Mouse (Mus musculus): ENCODE data around the gene Pcyt1b. TPM values are rescaled to one million over a fixed set of nuclear protein-coding genes. Genes with fewer than 3 reads are reported as not detected.

Pcyt1b gene
- 3.1 and 4.1 TPM in 2 replicates for polyA plus RNA-seq (2016; fragmentation: Nextera tagmentation; extraction: Ambion mirVana)

GRCm38 (mm10) chrX:93654218-93655002, at the start of gene Pcyt1b:
TSS of gene Pcyt1b (plus strand) at chrX:93654863.
- Histone ChIP-seq H3K4me3 (no peak within 1 kb of the TSS), H3K36me3 (replicated peaks) (no peaks in the 10 kb centered on the region), H3K9me3 (no peaks in the 10 kb centered on the region), H3K27ac (peak within 1 kb of the TSS; percentile 44; the same call in 1 of the 2 replicates), H3K4me1 (peaks cover 13% of the 10 kb centered on the region), H3K27me3 (ENCODE audit: poor library complexity, severe bottlenecking) (no peaks in the 10 kb centered on the region)
- 15% methylated on average over 3 of the region's 3 CpGs for WGBS
- DNase-seq (ENCODE audit: extremely low spot score, low spot score) = no peak

DNA sequence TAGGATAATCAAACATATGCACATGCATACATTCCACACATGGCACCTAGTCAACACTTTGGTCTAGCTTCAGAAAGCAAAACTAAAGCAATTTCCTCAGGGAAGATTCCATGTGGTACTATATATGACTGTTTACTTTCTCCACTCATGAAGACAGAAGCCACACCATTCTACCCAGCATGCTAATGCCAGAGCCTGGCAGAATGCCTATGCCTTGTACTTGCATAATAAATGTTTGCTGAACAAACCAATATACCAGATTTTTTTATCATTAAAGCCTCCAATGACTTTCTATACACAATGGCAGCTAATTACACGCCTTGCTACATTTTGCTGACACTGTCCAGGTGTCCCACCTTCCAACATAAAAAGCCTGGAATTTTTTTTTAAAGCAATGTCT, 24.4 kb upstream of the Pcyt1b start:
- H3K9me3 ChIP-seq = no peaks in the 10 kb centered on the region
- H3K27me3 ChIP-seq (ENCODE audit: poor library complexity, severe bottlenecking) = peaks cover 5% of the 10 kb centered on the region; the same call in 1 of the 2 replicates
- H3K4me3 ChIP-seq = peak overlapping the region; percentile 61
- no peak for DNase-seq (ENCODE audit: extremely low spot score, low spot score)
- no peak overlapping the region for H3K27ac ChIP-seq
- peaks cover 15% of the 10 kb centered on the region for H3K36me3 ChIP-seq (replicated peaks)
- WGBS = 74% methylated on average over 1 of the region's 1 CpGs
- peaks cover 11% of the 10 kb centered on the region; the same call in 1 of the 2 replicates for H3K4me1 ChIP-seq

DNA sequence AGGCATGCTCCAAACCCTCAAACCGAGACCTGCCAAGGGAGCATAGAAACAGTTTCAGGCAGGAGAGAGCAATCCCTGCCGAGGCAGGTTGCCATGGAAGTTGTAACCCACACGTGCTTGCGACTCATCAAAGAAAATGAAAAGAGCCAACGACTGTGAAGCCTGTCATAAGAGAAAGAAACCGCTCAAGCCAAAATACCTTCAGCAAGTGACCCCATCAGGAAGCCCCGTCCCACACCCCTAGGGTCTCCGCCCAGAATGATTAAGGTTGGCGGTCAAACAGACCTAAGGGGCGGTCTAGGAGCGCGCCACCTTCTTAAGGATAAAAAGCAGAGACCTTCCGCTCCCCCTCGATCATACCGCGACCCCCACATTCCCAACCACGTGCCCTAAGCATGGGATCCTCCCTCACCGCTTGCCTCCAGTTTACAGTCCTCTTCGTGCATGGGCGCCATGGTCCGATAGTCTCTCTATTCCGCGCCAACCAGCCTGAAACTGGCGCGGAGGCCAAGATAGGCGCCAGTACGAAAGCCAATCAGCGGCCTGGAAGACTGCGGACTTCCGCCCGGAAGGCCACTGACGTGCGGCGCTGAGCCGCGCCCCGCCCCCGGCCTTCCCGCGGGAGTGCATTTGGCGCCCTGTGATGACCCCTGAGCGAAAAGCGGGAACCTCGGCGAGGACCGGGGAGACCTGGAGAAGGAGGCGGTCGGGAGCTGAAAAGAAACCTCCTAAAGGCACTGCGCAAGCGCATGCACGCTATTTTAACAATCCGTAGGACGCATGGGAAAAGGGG, 22.8 kb upstream of the Pcyt1b start, which contains the start of gene Pola1:
TSS of gene Pola1 (minus strand) at position 499 of the 793 bp plus-strand sequence.
- WGBS = 15% methylated on average over 53 of the region's 53 CpGs
- Histone ChIP-seq H3K27ac (peak within 1 kb of the TSS; percentile 88), H3K36me3 (replicated peaks) (no peaks in the 10 kb centered on the region), H3K9me3 (no peaks in the 10 kb centered on the region), H3K4me3 (peak within 1 kb of the TSS; percentile 61), H3K4me1 (peaks cover 11% of the 10 kb centered on the region; the same call in 1 of the 2 replicates), H3K27me3 (ENCODE audit: poor library complexity, severe bottlenecking) (peaks cover 5% of the 10 kb centered on the region; the same call in 1 of the 2 replicates)
- DNase-seq (ENCODE audit: extremely low spot score, low spot score) = peak; percentile 84

DNA sequence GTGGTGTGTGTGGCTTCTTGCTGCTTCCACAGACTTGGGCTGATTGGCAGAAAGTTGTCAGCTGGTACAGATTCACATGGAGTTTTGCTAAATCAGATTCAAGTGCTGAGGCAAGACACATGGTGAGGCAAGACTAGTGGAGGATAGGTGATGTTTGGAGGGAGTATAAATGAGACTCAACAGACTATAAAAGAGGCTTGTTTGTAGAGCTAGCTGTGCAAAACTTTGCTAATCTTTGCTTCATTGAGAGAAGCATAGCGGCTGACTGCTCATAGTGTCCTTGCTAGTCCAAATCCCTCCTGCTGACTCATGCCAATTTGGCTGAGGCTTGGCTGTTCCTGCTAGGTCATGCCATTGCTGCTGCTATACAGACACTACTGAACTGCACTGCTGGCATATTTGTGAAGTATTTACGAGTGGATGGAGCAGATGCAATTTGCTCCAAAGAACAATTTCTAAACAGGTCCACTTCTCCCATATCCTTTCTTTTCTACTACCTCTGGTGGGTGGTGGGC, 19.7 kb upstream of the Pcyt1b start:
- whole genome bisulfite sequencing = 84% methylated on average over 2 of the region's 2 CpGs
- no peak for DNase-seq (ENCODE audit: extremely low spot score, low spot score)
- peaks cover 7% of the 10 kb centered on the region; the same call in 1 of the 2 replicates for H3K4me1 ChIP-seq
- no peaks in the 10 kb centered on the region for H3K36me3 ChIP-seq (replicated peaks)
- H3K27me3 ChIP-seq (ENCODE audit: poor library complexity, severe bottlenecking) = peaks cover 12% of the 10 kb centered on the region
- no peak overlapping the region for H3K27ac ChIP-seq
- no peak overlapping the region for H3K4me3 ChIP-seq
- H3K9me3 ChIP-seq = no peaks in the 10 kb centered on the region

GRCm38 (mm10) chrX:93643600-93643999, 11.1 kb upstream of the Pcyt1b start:
- 91% methylated on average over 3 of the region's 3 CpGs for WGBS
- H3K27me3 ChIP-seq (ENCODE audit: poor library complexity, severe bottlenecking) = 0 out of 2 replicates have a peak, but pooled peaks cover under 1% of the 10 kb centered on the region
- H3K4me1 ChIP-seq = no peaks in the 10 kb centered on the region
- H3K27ac ChIP-seq = no peak overlapping the region
- DNase-seq (ENCODE audit: extremely low spot score, low spot score) = no peak
- H3K4me3 ChIP-seq = no peak overlapping the region
- H3K36me3 ChIP-seq (replicated peaks) = no peaks in the 10 kb centered on the region
- H3K9me3 ChIP-seq = no peaks in the 10 kb centered on the region

DNA sequence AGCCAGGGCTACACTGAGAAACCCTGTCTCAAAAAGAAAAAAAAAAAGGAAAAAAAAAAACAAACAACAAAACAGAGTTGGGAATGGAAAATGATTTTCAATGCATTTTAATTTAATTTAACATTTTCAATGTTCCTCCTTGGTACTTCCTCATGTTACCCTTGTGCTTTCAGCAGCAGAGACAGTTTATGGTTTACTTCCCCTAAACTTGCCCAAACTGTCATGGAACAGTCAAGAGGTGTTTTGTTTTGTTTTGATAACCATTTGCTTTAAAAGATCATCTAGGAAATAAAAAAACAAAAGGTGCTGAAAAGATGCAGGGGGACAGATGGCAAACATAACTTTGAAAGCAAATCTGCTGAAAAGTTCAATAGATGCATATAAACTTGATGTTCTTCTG, 10.6 kb upstream of the Pcyt1b start:
- H3K9me3 ChIP-seq = no peaks in the 10 kb centered on the region
- H3K27ac ChIP-seq = no peak overlapping the region
- no peaks in the 10 kb centered on the region for H3K27me3 ChIP-seq (ENCODE audit: poor library complexity, severe bottlenecking)
- no peak for DNase-seq (ENCODE audit: extremely low spot score, low spot score)
- H3K4me3 ChIP-seq = no peak overlapping the region
- no peaks in the 10 kb centered on the region for H3K36me3 ChIP-seq (replicated peaks)
- H3K4me1 ChIP-seq = no peaks in the 10 kb centered on the region

DNA sequence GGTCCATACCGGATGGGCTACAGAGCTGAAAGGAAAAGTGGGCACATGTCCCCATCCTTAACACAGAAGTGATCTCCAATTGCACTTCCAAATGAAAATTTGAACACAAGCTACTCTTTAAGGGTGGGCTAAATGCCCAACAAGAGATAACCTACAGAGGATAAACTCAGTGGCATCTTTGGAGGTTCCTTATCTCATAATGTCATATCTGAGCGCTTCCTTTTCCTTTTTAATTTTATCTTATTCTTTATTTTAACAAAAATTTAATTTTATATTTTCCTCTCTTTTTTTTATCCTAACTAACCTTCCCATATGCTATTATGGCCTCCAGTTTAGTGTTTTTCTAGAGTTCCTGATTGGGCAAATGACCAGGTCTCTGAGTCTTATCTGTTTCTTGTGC, 3.9 kb upstream of the Pcyt1b start:
- H3K36me3 ChIP-seq (replicated peaks) = no peaks in the 10 kb centered on the region
- 89% methylated on average over 2 of the region's 2 CpGs for WGBS
- peaks cover 13% of the 10 kb centered on the region for H3K4me1 ChIP-seq
- no peaks in the 10 kb centered on the region for H3K9me3 ChIP-seq
- DNase-seq (ENCODE audit: extremely low spot score, low spot score) = no peak
- no peaks in the 10 kb centered on the region for H3K27me3 ChIP-seq (ENCODE audit: poor library complexity, severe bottlenecking)
- H3K4me3 ChIP-seq = no peak overlapping the region
- H3K27ac ChIP-seq = no peak overlapping the region

DNA sequence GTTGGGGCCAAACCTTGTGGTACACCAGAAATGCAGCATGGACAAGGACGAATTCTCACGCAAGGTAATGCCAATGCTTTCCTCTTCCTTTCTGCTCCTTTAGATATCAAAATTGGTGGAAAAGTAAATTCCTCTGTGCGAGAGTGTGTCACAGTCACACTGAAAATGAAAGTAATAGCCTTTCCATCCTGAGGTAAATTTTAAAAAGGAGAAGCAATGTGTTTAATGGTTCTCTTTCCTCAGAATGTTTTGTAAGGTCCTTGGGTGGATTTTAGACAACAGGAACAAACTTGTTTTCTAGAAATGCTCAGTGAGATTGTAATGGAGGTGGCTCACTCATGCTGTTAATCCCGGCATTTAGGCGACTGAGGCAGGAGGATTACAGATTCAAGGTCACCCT, 490 bp downstream of the Pcyt1b start:
- H3K27ac ChIP-seq = no peak overlapping the region

GRCm38 (mm10) chrX:93663919-93664586, 9.4 kb downstream of the Pcyt1b start:
- Histone ChIP-seq H3K27ac (no peak overlapping the region), H3K4me1 (no peaks in the 10 kb centered on the region), H3K9me3 (no peaks in the 10 kb centered on the region), H3K36me3 (replicated peaks) (no peaks in the 10 kb centered on the region), H3K27me3 (ENCODE audit: poor library complexity, severe bottlenecking) (no peaks in the 10 kb centered on the region), H3K4me3 (no peak overlapping the region)
- 90% methylated on average over 5 of the region's 5 CpGs for WGBS
- no peak for DNase-seq (ENCODE audit: extremely low spot score, low spot score)

More for the DNA sequence above, 490 bp downstream of the Pcyt1b start:
- DNase-seq (ENCODE audit: extremely low spot score, low spot score) = no peak
- H3K9me3 ChIP-seq = no peaks in the 10 kb centered on the region
- no peaks in the 10 kb centered on the region for H3K27me3 ChIP-seq (ENCODE audit: poor library complexity, severe bottlenecking)
- H3K4me1 ChIP-seq = peaks cover 13% of the 10 kb centered on the region
- no peaks in the 10 kb centered on the region for H3K36me3 ChIP-seq (replicated peaks)
- WGBS = 82% methylated on average over 5 of the region's 5 CpGs
- no peak overlapping the region for H3K4me3 ChIP-seq

DNA sequence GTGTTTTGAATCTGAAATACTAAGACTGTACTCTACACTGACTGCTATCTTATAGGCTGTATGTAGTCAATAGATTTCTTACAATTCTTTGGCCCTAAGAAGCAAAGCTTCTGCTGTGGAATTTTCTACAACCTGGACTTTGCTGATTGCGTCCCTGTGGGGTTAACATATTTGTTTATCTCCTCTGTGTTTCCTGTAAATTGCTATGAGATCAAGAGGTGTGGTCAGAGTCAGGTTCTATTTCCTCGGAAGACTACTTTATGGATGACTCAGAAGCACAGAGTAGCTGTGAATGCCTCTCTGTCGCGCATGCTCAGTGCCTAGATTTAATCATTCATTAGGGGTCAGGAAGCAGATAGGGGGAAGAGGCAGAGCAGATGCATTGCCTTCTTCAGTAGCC, 10.1 kb downstream of the Pcyt1b start:
- H3K9me3 ChIP-seq = no peaks in the 10 kb centered on the region
- no peak overlapping the region for H3K4me3 ChIP-seq
- WGBS = 88% methylated on average over 4 of the region's 4 CpGs
- H3K4me1 ChIP-seq = no peaks in the 10 kb centered on the region
- no peaks in the 10 kb centered on the region for H3K27me3 ChIP-seq (ENCODE audit: poor library complexity, severe bottlenecking)
- no peak for DNase-seq (ENCODE audit: extremely low spot score, low spot score)
- H3K36me3 ChIP-seq (replicated peaks) = no peaks in the 10 kb centered on the region
- H3K27ac ChIP-seq = no peak overlapping the region

GRCm38 (mm10) chrX:93674432-93674831, 19.8 kb downstream of the Pcyt1b start:
- H3K27ac ChIP-seq = peak overlapping the region; percentile 83
- peak overlapping the region; percentile 44 for H3K4me3 ChIP-seq
- DNase-seq (ENCODE audit: extremely low spot score, low spot score) = no peak
- H3K9me3 ChIP-seq = no peaks in the 10 kb centered on the region
- 57% methylated on average over 3 of the region's 3 CpGs for WGBS
- no peaks in the 10 kb centered on the region for H3K36me3 ChIP-seq (replicated peaks)
- peaks cover 11% of the 10 kb centered on the region for H3K4me1 ChIP-seq
- peaks cover 24% of the 10 kb centered on the region for H3K27me3 ChIP-seq (ENCODE audit: poor library complexity, severe bottlenecking)
